Mouse (Mus musculus) spleen, postnatal 4 days (tissue): Measurements from ENCODE around the gene Cacna1c.

Source experiments
- DNase-seq, 2 experiments: peaks; one replicate each; pipeline ENCODE4 v3.0.0; 2022; ENCODE audit warnings: low spot score in 2 of 2

Cacna1c gene

GRCm38 (mm10) chr6:119145109-119145508, 51.1 kb downstream of the Cacna1c start:
- no peak for DNase-seq

GRCm38 (mm10) chr6:119139561-119139960, 56.7 kb downstream of the Cacna1c start:
- no peak for DNase-seq

- DNase-seq: peak in 1 of 2 experiments; percentile 46
These were observed 58.5 kb downstream of the Cacna1c start for GRCm38 (mm10) chr6:119137768-119138167.

- DNase-seq: peak in 1 of 2 experiments; percentile 10
These were observed 63.4 kb downstream of the Cacna1c start for GRCm38 (mm10) chr6:119132863-119133262.

- peak in 1 of 2 experiments; percentile 28 for DNase-seq
These were observed 64.0 kb downstream of the Cacna1c start for GRCm38 (mm10) chr6:119132111-119132735.

GRCm38 (mm10) chr6:119129664-119130063, 66.6 kb downstream of the Cacna1c start:
- DNase-seq: peak; percentile 31 to 73

GRCm38 (mm10) chr6:119128521-119128920, 67.7 kb downstream of the Cacna1c start:
- no peak for DNase-seq

- DNase-seq: no peak
These were observed 68.1 kb downstream of the Cacna1c start for GRCm38 (mm10) chr6:119128076-119128475.

GRCm38 (mm10) chr6:119126991-119127390, 69.2 kb downstream of the Cacna1c start:
- no peak for DNase-seq

GRCm38 (mm10) chr6:119118371-119118770, 77.8 kb downstream of the Cacna1c start:
- no peak for DNase-seq

- DNase-seq: no peak
These were observed 79.9 kb downstream of the Cacna1c start for GRCm38 (mm10) chr6:119116290-119116689.

- no peak for DNase-seq
These were observed 82.9 kb downstream of the Cacna1c start for GRCm38 (mm10) chr6:119113362-119113761.

GRCm38 (mm10) chr6:119110369-119110768, 85.8 kb downstream of the Cacna1c start:
- no peak for DNase-seq

GRCm38 (mm10) chr6:119108466-119109394, 87.5 kb downstream of the Cacna1c start:
- DNase-seq: peak in 1 of 2 experiments; percentile 66

- DNase-seq: no peak
These were observed 88.3 kb downstream of the Cacna1c start for GRCm38 (mm10) chr6:119107856-119108465.

GRCm38 (mm10) chr6:119107140-119107855, 88.9 kb downstream of the Cacna1c start:
- no peak for DNase-seq

GRCm38 (mm10) chr6:119106726-119107125, 89.5 kb downstream of the Cacna1c start:
- DNase-seq: no peak

- DNase-seq: no peak
These were observed 90.3 kb downstream of the Cacna1c start for GRCm38 (mm10) chr6:119105651-119106595.

- DNase-seq: peak; percentile 49 to 83
These were observed 92.0 kb downstream of the Cacna1c start for GRCm38 (mm10) chr6:119104246-119104645.

- DNase-seq: no peak
These were observed 93.3 kb downstream of the Cacna1c start for GRCm38 (mm10) chr6:119102936-119103335.

GRCm38 (mm10) chr6:119099333-119099732, 96.9 kb downstream of the Cacna1c start:
- DNase-seq: no peak
